Mouse (Mus musculus) forebrain, embryonic 15.5 days (tissue): Measurements from ENCODE around the gene Adgrv1. TPM values are rescaled to one million over a fixed set of nuclear protein-coding genes. Genes with fewer than 3 reads are reported as not detected.

Source experiments
- microRNA-seq: library from miRNA; unstranded; fragments of <30 nt; microRNA quantifications from one replicate; pipeline ENCODE4, GENCODE M21; 2016
- polyA plus RNA-seq: library from polyadenylated mRNA; unstranded; fragments of >200 nt; fragmentation: Nextera tagmentation; extraction: Ambion mirVana; gene quantifications from 2 replicates; pipeline ENCODE4 v1.2.1, GENCODE M21; 2015

Adgrv1 gene
- polyA plus RNA-seq, 1 experiment from 2014 or later = 17.3 TPM

Small RNA genes lying within 50 kb of the gene (microRNA-seq; reads per million reads assigned to microRNA genes)
- not detected for gene Gm25241

Other genes starting within 250 kb of the Adgrv1 start
- gene Lysmd3, start 24.5 kb upstream of the Adgrv1 start, polyA plus RNA-seq = 20.7 and 23.6 TPM in 2 replicates
- gene Polr3g, start 77.9 kb upstream of the Adgrv1 start, polyA plus RNA-seq = 3.8 and 4.0 TPM in 2 replicates
- 25.7 and 28.1 TPM in 2 replicates for gene Mblac2, start 78.2 kb upstream of the Adgrv1 start, polyA plus RNA-seq
- gene Cetn3, start 149.9 kb upstream of the Adgrv1 start, polyA plus RNA-seq = 266 and 271 TPM in 2 replicates